Mouse (Mus musculus) MEL (cell line): Measurements from ENCODE around the gene Sort1. TPM values are rescaled to one million over a fixed set of nuclear protein-coding genes. Genes with fewer than 3 reads are reported as not detected.

Experiments used
- DNase-seq: peaks from one replicate; pipeline ENCODE4 v3.0.0; 2011; ENCODE audit warnings: low read depth, low spot score
- H3K27ac ChIP-seq: 2 replicates; pipeline ENCODE4 v1.5.1; 2012; ENCODE audit warnings: low read depth, mild to moderate bottlenecking, control low read depth, low read length, moderate library complexity; ENCODE audit not compliant: control insufficient read depth
- H3K27me3 ChIP-seq, 2 experiments: fragments of 150-350 bp in 1 of 2; sonication (generic) in 1 of 2; 2 replicates each; pipeline ENCODE4 v1.6.1; 2012; ENCODE audit warnings: low read length in 2 of 2, mild to moderate bottlenecking in 2 of 2, improper control_type of control experiment in 1 of 2, moderate library complexity in 1 of 2; ENCODE audit not compliant: insufficient read depth in 2 of 2, control insufficient read depth in 1 of 2
- H3K36me3 ChIP-seq, 2 experiments: 2 replicates each; pipeline ENCODE4 v1.6.1; 2012 to 2014; ENCODE audit warnings: low read length in 2 of 2, improper control_type of control experiment in 1 of 2, inconsistent platforms in 1 of 2, mild to moderate bottlenecking in 1 of 2; ENCODE audit not compliant: insufficient read depth in 2 of 2, control insufficient read depth in 1 of 2
- H3K4me1 ChIP-seq, 2 experiments: fragments of 150-350 bp in 1 of 2; sonication (generic) in 1 of 2; 2 replicates each; pipeline ENCODE4 v1.6.1; 2012; ENCODE audit warnings: low read length in 2 of 2, improper control_type of control experiment in 1 of 2, mild to moderate bottlenecking in 1 of 2; ENCODE audit not compliant: insufficient read depth in 2 of 2, control insufficient read depth in 1 of 2
- H3K4me3 ChIP-seq, 2 experiments: fragments of 150-350 bp in 1 of 2; sonication (generic) in 1 of 2; 2 replicates each; pipeline ENCODE4 v1.5.1; 2012; ENCODE audit warnings: low read depth in 2 of 2, low read length in 2 of 2, mild to moderate bottlenecking in 2 of 2, moderate library complexity in 2 of 2, control low read depth in 1 of 2, improper control_type of control experiment in 1 of 2; ENCODE audit not compliant: control insufficient read depth in 1 of 2, insufficient read depth in 1 of 2
- H3K79me2 ChIP-seq: 2 replicates; pipeline ENCODE4 v1.6.1; 2012; ENCODE audit warnings: mild to moderate bottlenecking, low read length, moderate library complexity; ENCODE audit not compliant: control insufficient read depth, poor library complexity, insufficient read depth
- H3K9ac ChIP-seq: 2 replicates; pipeline ENCODE4 v1.6.1; 2012; ENCODE audit warnings: low read depth, mild to moderate bottlenecking, control low read depth, low read length, moderate library complexity; ENCODE audit not compliant: control insufficient read depth, poor library complexity, severe bottlenecking
- H3K9me3 ChIP-seq: fragments of 150-350 bp; sonication (generic); replicated peaks from 2 replicates; pipeline ENCODE4 v1.6.1; 2012; ENCODE audit warnings: mild to moderate bottlenecking, low read length, improper control_type of control experiment, moderate library complexity; ENCODE audit not compliant: insufficient read depth
- CHD1 ChIP-seq: IDR thresholded peaks from 2 replicates; pipeline ENCODE4 v1.6.1; 2012; ENCODE audit warnings: low read depth, mild to moderate bottlenecking, inconsistent platforms, low read length, improper control_type of control experiment
- CHD2 ChIP-seq: IDR thresholded peaks from 2 replicates; pipeline ENCODE4 v1.6.1; 2011; ENCODE audit warnings: low read length, improper control_type of control experiment
- CTCF ChIP-seq, 3 experiments: IDR thresholded peaks in 2 of 3; conservative IDR thresholded peaks in 1 of 3; 2 replicates each; pipeline ENCODE4 v1.5.1; 2011 to 2012; ENCODE audit warnings: low read length in 3 of 3, low read depth in 2 of 3, mild to moderate bottlenecking in 2 of 3, improper control_type of control experiment in 1 of 3, inconsistent platforms in 1 of 3, mixed read lengths in 1 of 3, moderate library complexity in 1 of 3; ENCODE audit not compliant: control insufficient read depth in 1 of 3, insufficient read depth in 1 of 3, poor library complexity in 1 of 3, severe bottlenecking in 1 of 3
- E2F4 ChIP-seq: IDR thresholded peaks from 2 replicates; pipeline ENCODE4 v1.6.1; 2011; ENCODE audit warnings: low read depth, low read length, improper control_type of control experiment, borderline replicate concordance
- EP300 ChIP-seq, 2 experiments: IDR thresholded peaks; 2 replicates each; pipeline ENCODE4 v1.6.1; 2011; ENCODE audit warnings: improper control_type of control experiment in 2 of 2, low read length in 2 of 2, low read depth in 1 of 2, mild to moderate bottlenecking in 1 of 2
- ETS1 ChIP-seq: IDR thresholded peaks from 2 replicates; pipeline ENCODE4 v1.6.1; 2012; ENCODE audit warnings: low read depth, mild to moderate bottlenecking, inconsistent platforms, low read length, improper control_type of control experiment, moderate library complexity
- GABPA ChIP-seq: IDR thresholded peaks from 2 replicates; pipeline ENCODE4 v1.6.1; 2012; ENCODE audit warnings: low read depth, mild to moderate bottlenecking, inconsistent platforms, low read length, improper control_type of control experiment, moderate library complexity
- GATA1 ChIP-seq: IDR thresholded peaks from 2 replicates; pipeline ENCODE4 v1.6.1; 2011; ENCODE audit warnings: low read depth, low read length, improper control_type of control experiment
- HCFC1 ChIP-seq: IDR thresholded peaks from 2 replicates; pipeline ENCODE4 v1.6.1; 2012; ENCODE audit warnings: low read depth, mild to moderate bottlenecking, inconsistent platforms, low read length, improper control_type of control experiment, moderate library complexity
- JUND ChIP-seq: IDR thresholded peaks from 2 replicates; pipeline ENCODE4 v1.6.1; 2011; ENCODE audit warnings: low read depth, mild to moderate bottlenecking, improper control_type of control experiment, low read length
- MAFK ChIP-seq: IDR thresholded peaks from 2 replicates; pipeline ENCODE4 v1.6.1; 2011; ENCODE audit warnings: low read depth, mild to moderate bottlenecking, low read length, improper control_type of control experiment, borderline replicate concordance
- MAX ChIP-seq: IDR thresholded peaks from 2 replicates; pipeline ENCODE4 v1.6.1; 2011; ENCODE audit warnings: low read length, improper control_type of control experiment
- MAZ ChIP-seq: IDR thresholded peaks from 2 replicates; pipeline ENCODE4 v1.6.1; 2012; ENCODE audit warnings: low read depth, mild to moderate bottlenecking, inconsistent platforms, low read length, improper control_type of control experiment
- MEF2A ChIP-seq: IDR thresholded peaks from 2 replicates; pipeline ENCODE4 v1.6.1; 2014; ENCODE audit warnings: low read depth, mild to moderate bottlenecking, inconsistent platforms, low read length, improper control_type of control experiment; ENCODE audit not compliant: poor library complexity, insufficient replicate concordance, severe bottlenecking; ENCODE audit errors: extremely low read depth
- MXI1 ChIP-seq: IDR thresholded peaks from 2 replicates; pipeline ENCODE4 v1.6.1; 2011; ENCODE audit warnings: mild to moderate bottlenecking, low read depth, low read length, improper control_type of control experiment
- MYC ChIP-seq: IDR thresholded peaks from 2 replicates; pipeline ENCODE4 v1.6.1; 2011; ENCODE audit warnings: low read depth, mild to moderate bottlenecking, low read length, improper control_type of control experiment, moderate library complexity
- NELFE ChIP-seq: IDR thresholded peaks from 2 replicates; pipeline ENCODE4 v1.6.1; 2011; ENCODE audit warnings: low read depth, low read length, improper control_type of control experiment
- NRF1 ChIP-seq: IDR thresholded peaks from 2 replicates; pipeline ENCODE4 v1.6.1; 2014; ENCODE audit warnings: low read depth, mild to moderate bottlenecking, inconsistent platforms, low read length, improper control_type of control experiment, moderate library complexity; ENCODE audit not compliant: poor library complexity, insufficient read depth, severe bottlenecking
- POLR2AphosphoS2 ChIP-seq: IDR thresholded peaks from 2 replicates; pipeline ENCODE4 v1.6.1; 2011; ENCODE audit warnings: low read length, improper control_type of control experiment
- POLR2AphosphoS5 ChIP-seq: IDR thresholded peaks from 2 replicates; pipeline ENCODE4 v1.6.1; 2012; ENCODE audit warnings: low read depth, borderline replicate concordance, mild to moderate bottlenecking, inconsistent platforms, low read length, moderate library complexity, mixed read lengths
- RCOR1 ChIP-seq: IDR thresholded peaks from 2 replicates; pipeline ENCODE4 v1.6.1; 2012; ENCODE audit warnings: low read depth, mild to moderate bottlenecking, inconsistent platforms, low read length, improper control_type of control experiment
- SIN3A ChIP-seq: IDR thresholded peaks from 2 replicates; pipeline ENCODE4 v1.6.1; 2012; ENCODE audit warnings: low read length, improper control_type of control experiment, inconsistent platforms
- TBP ChIP-seq: IDR thresholded peaks from 2 replicates; pipeline ENCODE4 v1.8.0; 2011; ENCODE audit warnings: low read depth, low read length, improper control_type of control experiment
- TCF12 ChIP-seq: IDR thresholded peaks from 2 replicates; pipeline ENCODE4 v1.6.1; 2014; ENCODE audit warnings: low read depth, mild to moderate bottlenecking, inconsistent platforms, low read length, improper control_type of control experiment, moderate library complexity
- UBTF ChIP-seq: IDR thresholded peaks from 2 replicates; pipeline ENCODE4 v1.6.1; 2012; ENCODE audit warnings: low read depth, mild to moderate bottlenecking, inconsistent platforms, low read length, improper control_type of control experiment, moderate library complexity, borderline replicate concordance; ENCODE audit not compliant: insufficient read depth
- USF1 ChIP-seq: IDR thresholded peaks from 2 replicates; pipeline ENCODE4 v1.6.1; 2014; ENCODE audit warnings: low read depth, mild to moderate bottlenecking, inconsistent platforms, low read length, improper control_type of control experiment, moderate library complexity
- ZC3H11A ChIP-seq: IDR thresholded peaks from 2 replicates; pipeline ENCODE4 v1.6.1; 2012; ENCODE audit warnings: low read depth, mild to moderate bottlenecking, inconsistent platforms, low read length, improper control_type of control experiment
- ZKSCAN1 ChIP-seq: IDR thresholded peaks from 2 replicates; pipeline ENCODE4 v1.6.1; 2012; ENCODE audit warnings: low read depth, mild to moderate bottlenecking, inconsistent platforms, low read length, improper control_type of control experiment, moderate library complexity
- ZNF384 ChIP-seq: IDR thresholded peaks from 2 replicates; pipeline ENCODE4 v1.6.1; 2012; ENCODE audit warnings: low read depth, mild to moderate bottlenecking, inconsistent platforms, low read length, improper control_type of control experiment
- polyA plus RNA-seq, 2 experiments: library from polyadenylated mRNA; stranded (reverse) in 1 of 2; unstranded in 1 of 2; fragments of >175 nt in 1 of 2; fragments of >200 nt in 1 of 2; gene quantifications; 2 replicates each; pipeline versions ENCODE4 v1.2.1 to v1.2.4; 2012; ENCODE audit warnings: low replicate concordance in 2 of 2, low read depth in 1 of 2; ENCODE audit not compliant: insufficient read length in 2 of 2, insufficient read depth in 1 of 2, missing spikeins in 1 of 2
- total RNA-seq: library from RNA; depleted of rRNA; stranded (reverse); fragments of 300-350 nt; gene quantifications from 2 replicates; pipeline ENCODE4 v1.2.3, GENCODE M21; 2012

The Sort1 gene
- total and polyA plus RNA-seq, 3 experiments: 10.2 to 28.3 (median 22.7) TPM

- Histone ChIP-seq H3K9me3 (no peaks in the 10 kb centered on the region), H3K27ac (peak overlapping the region; percentile 92), H3K79me2 (peaks cover 4% of the 10 kb centered on the region), H3K9ac (peak overlapping the region; percentile 64), H3K4me3 (peak overlapping the region; percentile 55), H3K36me3 (peaks cover 0 to 20% of the 10 kb centered on the region in 2 experiments; a peak in 2 of 4 replicates), H3K4me1 (peaks cover 13 to 18% of the 10 kb centered on the region in 2 experiments), H3K27me3 (no peaks in the 10 kb centered on the region)
- TF ChIP-seq NELFE (no peak), SIN3A (no peak; the same call in 1 of the 2 replicates), MYC (peak; percentile 72; the same call in 1 of the 2 replicates), USF1 (no peak), ETS1 (peak; percentile 65), CTCF (IDR thresholded peaks at IDR 0.05 in 2 of 3, conservative IDR thresholded peaks at IDR 0.05 in 1 of 3; ENCODE audit: control insufficient read depth in 1 of 3, insufficient read depth in 1 of 3, low read depth in 2 of 3, low read length in 3 of 3, poor library complexity in 1 of 3, severe bottlenecking in 1 of 3) (no peak), UBTF (no peak), CHD2 (peak; percentile 68), TCF12 (0 out of 2 replicates have a peak, but pooled peaks have one; percentile 16), E2F4 (no peak), GABPA (peak; percentile 77), HCFC1 (no peak), MXI1 (peak; percentile 85), ZKSCAN1 (no peak), JUND (no peak), ZC3H11A (no peak), EP300 (IDR thresholded peaks at IDR 0.05; ENCODE audit: low read depth in 1 of 2, low read length in 2 of 2) (no peak), GATA1 (no peak), MAFK (peak; percentile 81; the same call in 1 of the 2 replicates), CHD1 (no peak), MEF2A (no peak), POLR2AphosphoS5 (no peak), NRF1 (no peak), POLR2AphosphoS2 (no peak), MAZ (no peak), ZNF384 (peak; percentile 35; the same call in 1 of the 2 replicates), RCOR1 (no peak; the same call in 1 of the 2 replicates), MAX (no peak), TBP (peak; percentile 21; the same call in 1 of the 2 replicates)
- peak; percentile 85 for DNase-seq
Measured at GRCm38 (mm10) chr3:108296220-108297049, 12.6 kb downstream of the Sort1 start.
